In genomic region chr9:91350861-91351291, GRCm38 (mm10) we compare ENCODE assay signal across 11 mouse cellular contexts. TPM values are rescaled to one million over a fixed set of nuclear protein-coding genes. Genes with fewer than 3 reads are reported as not detected.
DNase-seq lines count a peak whose midpoint lies in the region; ATAC-seq lines count a peak whose summit lies in the region.
"Had no signal": no experiment of that assay in that cellular context is flagged by ENCODE, and none has a peak within 500 bp of the region (broad histone marks: within the 10 kb centered on the region; RNA-seq: fewer than 3 reads in every experiment).

No protein-coding gene starts in this region.

- H3K27ac ChIP-seq in heart, embryonic 13.5 days (replicated peaks): no peak overlapping the region
- peak overlapping the region; percentile 79 for H3K27ac ChIP-seq in hindbrain, embryonic 13.5 days
- 0 out of 2 replicates have a peak overlapping the region, but pooled peaks have one; percentile 2 for H3K27ac ChIP-seq in neural tube, embryonic 12.5 days
- H3K27ac ChIP-seq: kidney, postnatal 0 days; liver, embryonic 14.5 days had no signal

- peaks cover 81% of the 10 kb centered on the region for H3K27me3 ChIP-seq in heart, embryonic 13.5 days (replicated peaks)
- H3K27me3 ChIP-seq in hindbrain, embryonic 13.5 days: peaks cover 67% of the 10 kb centered on the region
- peaks cover 47% of the 10 kb centered on the region for H3K27me3 ChIP-seq in neural tube, embryonic 12.5 days (replicated peaks)

- WGBS in heart, embryonic 13.5 days: 1% methylated on average over 14 of the region's 14 CpGs
- WGBS in hindbrain, embryonic 13.5 days: under 1% methylated on average over 14 of the region's 14 CpGs
- 0% methylated on average over 14 of the region's 14 CpGs for WGBS in neural tube, embryonic 12.5 days

- no peak for DNase-seq in heart, postnatal 36 days
- peak; percentile 73 for DNase-seq in embryo, embryonic 11 days
- DNase-seq in urinary bladder, adult 2 months (ENCODE audit: low spot score): no peak
- DNase-seq in thymus, postnatal 25 days: no peak
- DNase-seq in spleen, postnatal 14 days (ENCODE audit: low spot score in 2 of 2): no peak

- intact Hi-C loops in heart, postnatal 36 days (cut with DNase I): no loop called here

- H3K36me3 ChIP-seq in heart, embryonic 13.5 days: no peaks in the 10 kb centered on the region
- H3K36me3 ChIP-seq in hindbrain, embryonic 13.5 days: no peaks in the 10 kb centered on the region
- H3K36me3 ChIP-seq in neural tube, embryonic 12.5 days: no peaks in the 10 kb centered on the region

- no peak overlapping the region for H3K4me2 ChIP-seq in heart, embryonic 13.5 days
- H3K4me2 ChIP-seq in hindbrain, embryonic 13.5 days: peak overlapping the region; percentile 53
- H3K4me2 ChIP-seq in neural tube, embryonic 12.5 days (replicated peaks): peak overlapping the region; percentile 59

- peaks cover 8% of the 10 kb centered on the region for H3K4me1 ChIP-seq in heart, embryonic 13.5 days
- H3K4me1 ChIP-seq in hindbrain, embryonic 13.5 days (replicated peaks): peaks cover 32% of the 10 kb centered on the region
- peaks cover 13% of the 10 kb centered on the region for H3K4me1 ChIP-seq in neural tube, embryonic 12.5 days

- no peaks in the 10 kb centered on the region for H3K9me3 ChIP-seq in heart, embryonic 13.5 days
- no peaks in the 10 kb centered on the region for H3K9me3 ChIP-seq in hindbrain, embryonic 13.5 days
- H3K9me3 ChIP-seq in neural tube, embryonic 12.5 days: no peaks in the 10 kb centered on the region

- H3K9ac ChIP-seq in heart, embryonic 13.5 days: no peak overlapping the region
- H3K9ac ChIP-seq in hindbrain, embryonic 13.5 days: peak overlapping the region; percentile 57
- H3K9ac ChIP-seq in neural tube, embryonic 12.5 days: peak overlapping the region; percentile 52
- H3K9ac ChIP-seq: liver, embryonic 14.5 days had no signal

- H3K4me3 ChIP-seq in heart, embryonic 13.5 days: 0 out of 2 replicates have a peak overlapping the region, but pooled peaks have one; percentile 11
- peak overlapping the region; percentile 31 for H3K4me3 ChIP-seq in hindbrain, embryonic 13.5 days
- peak overlapping the region; percentile 30 for H3K4me3 ChIP-seq in neural tube, embryonic 12.5 days

- ATAC-seq in heart, embryonic 13.5 days (ENCODE audit: extremely low read depth, insufficient number of reproducible peaks, low FRiP score, low TSS enrichment): no peak
- peak; percentile 29 for ATAC-seq in hindbrain, embryonic 13.5 days (ENCODE audit: low FRiP score)
- ATAC-seq in neural tube, embryonic 12.5 days (ENCODE audit: low FRiP score, low read depth): peak; percentile 56
- ATAC-seq: activated CD4-positive, CD25-positive, alpha-beta regulatory T cell, adult 4 months had no signal

RNA-seq across cellular contexts. Expression of gene Zic4, which starts 11.3 kb away (rescaled TPM):
- not detected in 2 replicates for polyA plus RNA-seq in heart, embryonic 13.5 days (2015; fragmentation: Nextera tagmentation; extraction: Ambion mirVana)
- total RNA-seq in heart, postnatal 36 days (2021): not detected
- polyA plus RNA-seq in hindbrain, embryonic 13.5 days (2015; fragmentation: Nextera tagmentation; extraction: Ambion mirVana): 42.7 and 58.2 TPM in 2 replicates
- 62.8 and 66.6 TPM in 2 replicates for polyA plus RNA-seq in neural tube, embryonic 12.5 days (2016; fragmentation: Nextera tagmentation; extraction: Ambion mirVana)
- polyA plus RNA-seq in urinary bladder, adult 2 months (2012; rRNA removed): 0.01 TPM in 1 of 2 replicates, not detected in the other
- polyA plus RNA-seq: activated CD4-positive, CD25-positive, alpha-beta regulatory T cell, adult 4 months; kidney, postnatal 0 days had no signal

RNA-seq across cellular contexts. Expression of gene Zic1, which starts 14.7 kb away (rescaled TPM):
- polyA plus RNA-seq in heart, embryonic 13.5 days (2015; fragmentation: Nextera tagmentation; extraction: Ambion mirVana): 0.09 TPM in 1 of 2 replicates, not detected in the other
- total RNA-seq in heart, postnatal 36 days (2021): under 1 TPM in 1 of 2 experiments, not detected in 1; 0.61 TPM
- polyA plus RNA-seq in hindbrain, embryonic 13.5 days (2015; fragmentation: Nextera tagmentation; extraction: Ambion mirVana): 13.7 and 21.3 TPM in 2 replicates
- polyA plus RNA-seq in neural tube, embryonic 12.5 days (2016; fragmentation: Nextera tagmentation; extraction: Ambion mirVana): 19.0 and 19.9 TPM in 2 replicates
- 0.03 and 0.08 TPM in 2 replicates for polyA plus RNA-seq in urinary bladder, adult 2 months (2012; rRNA removed)
- polyA plus RNA-seq: activated CD4-positive, CD25-positive, alpha-beta regulatory T cell, adult 4 months; kidney, postnatal 0 days had no signal

Comparison
In these comparisons a context has a peak if more than half of its experiments do, and no peak if none do; other contexts are left out.
1. RNA of gene Zic4, which starts 11.3 kb away (polyA plus RNA-seq): 62.8 to 66.6 TPM in neural tube, embryonic 12.5 days and 42.7 to 58.2 TPM in hindbrain, embryonic 13.5 days; not detected in heart, embryonic 13.5 days and 0.01 TPM in urinary bladder, adult 2 months; every median in the first group is over 10 times any median in the second.
2. RNA of gene Zic1, which starts 14.7 kb away (polyA plus RNA-seq): 13.7 to 21.3 TPM in hindbrain, embryonic 13.5 days and 19.0 to 19.9 TPM in neural tube, embryonic 12.5 days; 0.03 to 0.08 TPM in urinary bladder, adult 2 months and 0.09 TPM in heart, embryonic 13.5 days; every median in the first group is over 10 times any median in the second.
3. Peak in every context shown above with its lines, with median percentiles within 50 percentile points of each other: H3K4me3 ChIP-seq.